Mouse (Mus musculus) embryonic stem cell, embryonic (primary cell): ENCODE data around the gene Mrps2.

Experiments used
- CTCF ChIA-PET, 4 experiments: fragments of 300-600 bp in 2 of 4; fragments of 350-600 bp in 2 of 4; sonication (Branson Sonifier 250); formaldehyde crosslinking; loops; one replicate each; lab custom pipeline; 2022; ENCODE audit warnings: inconsistent platforms in 2 of 4; lab: Charles Lee
- POLR2A ChIA-PET, 4 experiments: fragments of 300-600 bp in 2 of 4; fragments of 350-600 bp in 2 of 4; sonication (Branson Sonifier 250); formaldehyde crosslinking; loops; one replicate each; lab custom pipeline; 2022; ENCODE audit warnings: antibody characterized with exemption in 4 of 4, inconsistent platforms in 1 of 4; lab: Charles Lee

The Mrps2 gene

DNA sequence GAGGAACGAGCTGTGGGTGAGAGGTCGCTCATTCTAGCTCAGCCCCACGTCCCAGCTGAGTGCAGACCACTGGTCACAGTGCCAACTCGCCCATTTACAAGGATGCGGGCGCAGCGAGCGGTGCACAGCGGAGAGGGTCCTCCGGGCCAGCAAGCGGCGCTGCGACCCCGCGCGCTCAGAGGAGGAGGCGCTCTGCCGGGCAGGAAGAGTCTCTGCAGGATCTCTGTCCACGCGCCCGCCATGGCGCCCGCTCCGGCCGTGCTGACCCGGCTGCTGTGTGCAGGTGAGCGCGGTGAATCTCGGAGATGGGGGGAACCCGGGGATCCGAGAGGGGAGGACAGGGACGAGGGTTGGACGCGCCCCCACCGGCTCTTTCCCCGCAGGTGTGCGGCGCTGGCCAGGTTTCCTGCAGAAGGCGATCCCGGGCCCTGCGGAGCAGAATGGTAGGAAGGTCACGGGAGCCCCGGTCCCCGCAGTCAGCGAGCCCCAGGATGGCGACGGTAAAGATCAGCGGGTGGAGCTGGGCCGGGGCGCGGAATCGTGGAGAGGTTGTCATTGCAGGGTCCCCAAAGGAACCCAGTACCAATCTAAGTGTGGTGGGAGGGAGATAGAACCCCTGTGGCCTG is at the start of gene Mrps2:
Gene Mrps2, plus strand, starts transcription at position 207 of the 626 bp plus-strand sequence.
- CTCF ChIA-PET = interaction anchor here in 2 of 4 experiments (0.5 to 1.9 kb wide), 5 partner anchors 10 to 264 kb away, joined by 3 to 6 read pairs (median 4); partner anchors contain the start of gene Gtf3c5 (in 1 of the 2)
- POLR2A ChIA-PET = interaction anchor here in 3 of 4 experiments (0.6 to 2.0 kb wide), 13 partner anchors 9 to 261 kb away, joined by 3 to 5 read pairs (median 4); partner anchors contain the start of genes Ralgds (in 2 of the 3) and Gbgt1 (in 1 of the 3)

DNA sequence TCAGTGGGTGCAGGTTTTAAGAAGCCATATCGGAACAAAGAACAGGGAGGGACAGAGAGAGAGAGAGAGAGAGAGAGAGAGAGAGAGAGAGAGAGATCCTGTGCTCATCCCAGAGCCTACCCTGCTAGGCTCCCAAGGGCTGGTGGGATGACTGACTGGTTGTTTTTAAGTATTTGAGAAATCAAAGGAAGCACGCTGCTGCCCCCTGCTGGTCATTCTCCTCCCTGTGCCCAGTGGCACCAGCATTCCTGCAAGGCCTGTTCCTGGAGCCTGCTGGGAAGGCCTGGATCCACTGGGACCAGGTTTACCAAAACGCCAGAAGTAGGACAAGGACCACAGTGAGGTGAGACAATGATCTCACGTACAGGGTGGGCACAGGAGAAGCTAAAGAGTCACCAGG is 48.0 kb upstream of the Mrps2 start:
- CTCF ChIA-PET = interaction anchor here (0.6 to 2.8 kb wide), 20 partner anchors 15 to 1011 kb away, joined by 3 to 53 read pairs (median 5); no protein-coding TSS in a partner anchor
- POLR2A ChIA-PET = interaction anchor here in 3 of 4 experiments (0.7 to 1.4 kb wide), 4 partner anchors 11 to 213 kb away, joined by 3 to 4 read pairs (median 3); no protein-coding TSS in a partner anchor

DNA sequence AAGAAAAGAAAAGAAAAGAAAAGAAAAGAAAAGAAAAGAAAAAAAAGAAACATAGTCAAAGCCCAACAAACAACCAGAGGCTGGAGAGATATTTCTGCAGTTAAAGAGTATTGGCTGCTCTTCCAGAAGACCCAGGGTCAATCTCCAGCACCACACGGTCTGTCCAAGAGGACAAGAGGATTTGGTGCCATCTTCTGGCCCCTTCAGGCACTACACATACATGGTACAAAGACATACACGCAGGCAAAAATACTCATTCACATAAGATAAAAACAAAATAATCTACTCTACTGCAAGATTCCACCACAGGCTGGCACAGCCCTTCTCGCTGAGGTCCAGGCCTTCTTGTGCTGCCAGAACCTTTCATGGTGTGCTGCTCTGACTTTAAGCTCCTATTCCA is 44.7 kb upstream of the Mrps2 start:
- CTCF ChIA-PET = interaction anchor here in 2 of 4 experiments (0.7 to 1.0 kb wide), 3 partner anchors 7 to 1228 kb away, joined by 3 to 5 read pairs (median 3); no protein-coding TSS in a partner anchor
- POLR2A ChIA-PET = interaction anchor here in 2 of 4 experiments (0.6 to 1.9 kb wide), 5 partner anchors 32 to 217 kb away, joined by 3 to 5 read pairs (median 3); partner anchors contain the start of gene Mrps2 (in 1 of the 2)

DNA sequence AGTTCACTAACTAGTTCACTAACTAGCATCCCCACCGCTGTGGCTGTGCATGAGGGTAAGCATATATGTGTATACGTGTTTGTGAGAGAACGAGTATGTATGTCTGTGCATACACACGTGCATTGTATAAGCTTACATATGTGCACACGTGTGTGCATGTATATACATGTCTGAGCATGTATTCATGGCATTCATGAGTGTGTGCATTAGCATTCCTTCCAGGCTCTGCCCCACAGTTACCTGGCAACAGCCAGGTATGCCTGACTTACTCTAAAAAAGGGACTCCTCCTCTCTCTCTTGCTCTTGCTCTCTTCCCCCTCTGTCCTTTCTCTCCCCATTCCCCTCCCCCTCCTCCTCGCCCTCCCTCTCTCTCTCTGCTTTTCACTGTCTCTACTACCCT is 40.6 kb upstream of the Mrps2 start:
- CTCF ChIA-PET = no interaction called here
- POLR2A ChIA-PET = no interaction called here

DNA sequence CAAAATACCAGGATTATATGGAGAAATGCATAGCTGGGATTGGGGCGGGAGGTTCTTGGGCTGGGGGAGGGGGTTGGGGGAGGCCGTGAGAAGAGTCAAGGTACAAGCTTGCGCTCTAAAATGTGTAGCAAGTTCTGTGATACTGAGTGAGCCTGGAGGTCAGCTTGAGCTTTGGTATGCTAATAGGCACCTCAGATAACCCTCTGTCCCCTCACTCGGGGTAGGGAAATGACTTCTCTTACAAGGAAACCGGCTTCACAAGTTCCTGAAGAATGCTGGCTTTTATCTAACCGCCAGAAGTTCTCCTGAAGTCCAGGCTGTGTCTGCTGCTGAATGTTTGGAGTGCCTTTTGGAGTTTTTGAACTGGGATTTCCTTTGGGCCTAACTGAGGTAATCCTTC is 37.0 kb upstream of the Mrps2 start:
- CTCF ChIA-PET = interaction anchor here in 1 of 4 experiments (0.6 to 0.9 kb wide), 3 partner anchors 8 to 327 kb away, joined by 3 to 5 read pairs (median 3); no protein-coding TSS in a partner anchor
- POLR2A ChIA-PET = interaction anchor here in 3 of 4 experiments (0.6 to 1.6 kb wide), 5 partner anchors 10 to 222 kb away, joined by 3 to 4 read pairs (median 3); partner anchors contain the start of gene 1700007K13Rik (in 1 of the 3)

DNA sequence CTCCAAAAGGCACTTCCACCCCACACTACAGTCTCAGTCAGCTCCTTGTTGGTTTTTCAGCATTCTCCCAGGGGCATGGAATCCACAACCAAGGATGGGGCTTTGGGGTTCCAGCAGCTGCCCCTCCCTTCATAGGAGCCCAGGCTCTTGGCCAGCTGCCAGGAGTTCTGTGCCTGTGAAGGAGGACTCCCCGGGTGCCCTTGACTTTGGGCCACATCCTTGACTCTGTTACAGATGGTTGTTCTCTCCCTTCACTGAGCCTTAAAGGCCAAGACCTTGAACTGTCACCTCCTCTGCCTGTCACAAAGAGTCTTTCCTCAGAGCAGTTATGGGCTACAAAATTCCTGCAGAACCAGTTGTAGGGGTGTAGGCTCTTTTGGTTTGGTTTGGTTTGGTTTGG is 35.1 kb upstream of the Mrps2 start:
- CTCF ChIA-PET = interaction anchor here in 1 of 4 experiments (0.6 kb wide), 1 partner anchor 34 kb away, joined by 3 read pairs; no protein-coding TSS in a partner anchor
- POLR2A ChIA-PET = interaction anchor here in 2 of 4 experiments (0.6 to 1.9 kb wide), 6 partner anchors 14 to 78 kb away, joined by 3 to 6 read pairs (median 4); partner anchors contain the start of gene Ppp1r26 (in 1 of the 2)

DNA sequence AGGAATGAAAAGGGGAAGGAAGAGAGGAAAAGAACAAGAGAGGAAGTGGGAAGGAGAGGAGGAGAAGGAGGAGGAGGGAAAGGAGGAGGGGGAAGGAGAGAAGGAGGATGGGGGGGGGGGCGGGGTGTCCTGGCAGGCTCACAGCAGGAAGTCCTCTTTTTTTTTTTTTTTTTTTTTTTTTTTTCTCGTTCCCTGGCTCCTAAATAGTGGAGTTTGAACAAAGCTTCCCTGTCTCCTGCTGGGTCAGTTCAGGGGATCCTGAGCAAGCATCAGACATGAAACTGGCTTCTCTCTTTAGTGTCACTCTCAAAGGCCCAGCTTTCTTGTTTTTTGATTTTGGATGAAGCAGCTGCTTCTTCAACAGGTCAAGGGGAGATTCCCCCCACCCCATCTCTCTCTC is 34.4 kb upstream of the Mrps2 start:
- POLR2A ChIA-PET = interaction anchor here in 2 of 4 experiments (0.6 to 1.9 kb wide), 6 partner anchors 15 to 837 kb away, joined by 3 to 7 read pairs (median 4); no protein-coding TSS in a partner anchor
- CTCF ChIA-PET = interaction anchor here in 2 of 4 experiments (0.6 to 0.8 kb wide), 3 partner anchors 15 to 829 kb away, joined by 4 read pairs; no protein-coding TSS in a partner anchor

DNA sequence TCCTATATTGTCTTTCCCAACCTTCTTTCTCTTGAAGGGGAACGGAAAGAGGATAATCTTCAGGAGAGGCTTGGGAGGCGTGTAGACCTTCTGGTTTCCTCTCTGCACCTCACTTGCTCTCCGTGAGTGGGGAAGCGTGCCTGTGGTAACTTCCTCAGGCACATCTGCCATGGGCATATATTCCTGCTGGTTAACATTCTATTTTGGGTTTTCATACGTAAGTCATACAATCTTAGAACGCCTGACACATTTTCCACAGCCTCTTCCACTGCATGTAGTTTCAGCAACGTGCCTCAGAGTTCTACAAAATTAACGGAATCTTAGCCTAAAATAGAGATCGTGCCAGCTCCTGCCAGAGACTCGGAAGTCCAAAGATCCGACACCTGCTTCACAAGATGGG is 32.5 kb upstream of the Mrps2 start:
- ChIA-PET POLR2A (interaction anchor here (0.7 to 1.6 kb wide), 5 partner anchors 11 to 43 kb away, joined by 3 to 7 read pairs (median 5); partner anchors contain the start of gene Ppp1r26 (in 2 of the 4)), CTCF (interaction anchor here in 2 of 4 experiments (0.6 to 1.9 kb wide), 5 partner anchors 16 to 535 kb away, joined by 3 to 5 read pairs (median 5); no protein-coding TSS in a partner anchor)

DNA sequence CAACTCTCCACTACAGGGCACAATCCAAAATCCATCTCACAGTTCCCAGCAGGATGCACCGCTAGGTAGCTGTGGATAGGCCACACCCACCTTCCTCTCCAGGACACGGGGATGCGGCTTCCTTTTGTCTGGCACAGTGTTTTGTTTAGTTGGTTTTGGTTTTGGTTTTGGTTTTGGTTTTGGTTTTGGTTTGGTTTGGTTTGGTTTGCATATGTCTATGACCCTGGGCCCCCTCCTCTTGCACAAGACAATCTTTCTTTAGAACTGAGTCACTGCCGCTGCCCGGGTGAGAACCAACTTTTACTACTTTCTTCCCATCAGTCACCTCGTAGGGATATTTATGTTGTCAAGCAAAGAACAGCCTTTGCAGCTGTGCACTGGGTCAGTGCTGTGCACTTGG is 27.0 kb upstream of the Mrps2 start:
- ChIA-PET POLR2A (interaction anchor here in 1 of 4 experiments (1.6 kb wide), 1 partner anchor 935 kb away, joined by 3 read pairs; no protein-coding TSS in a partner anchor), CTCF (interaction anchor here in 1 of 4 experiments (1.8 kb wide), 1 partner anchor 23 kb away, joined by 5 read pairs; no protein-coding TSS in a partner anchor)

DNA sequence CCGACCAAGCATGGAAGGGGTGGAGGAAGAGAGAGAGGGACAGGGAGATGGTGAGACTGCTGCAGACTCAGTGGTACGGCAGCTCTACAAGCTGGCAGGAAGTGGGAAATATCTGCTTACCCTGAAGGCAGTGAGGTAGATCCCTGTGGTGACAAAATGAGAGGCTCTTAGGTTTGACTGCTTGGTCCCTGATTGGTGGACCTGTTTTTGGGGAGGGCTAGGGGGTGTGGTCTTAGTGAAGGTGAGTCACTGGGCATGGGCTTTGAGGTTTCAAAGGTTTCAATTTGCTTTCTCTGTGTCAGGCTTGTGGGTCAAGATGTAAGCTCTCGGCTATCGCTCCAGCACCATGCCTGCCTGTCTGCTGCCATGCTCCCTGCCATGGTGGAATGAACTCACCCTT is 22.8 kb upstream of the Mrps2 start:
- CTCF ChIA-PET = interaction anchor here in 1 of 4 experiments (1.5 kb wide), 1 partner anchor 25 kb away, joined by 5 read pairs; no protein-coding TSS in a partner anchor
- POLR2A ChIA-PET = interaction anchor here in 3 of 4 experiments (0.7 to 2.4 kb wide), 6 partner anchors 11 to 76 kb away, joined by 3 to 9 read pairs (median 4); partner anchors contain the start of gene 1700007K13Rik (in 1 of the 3)

DNA sequence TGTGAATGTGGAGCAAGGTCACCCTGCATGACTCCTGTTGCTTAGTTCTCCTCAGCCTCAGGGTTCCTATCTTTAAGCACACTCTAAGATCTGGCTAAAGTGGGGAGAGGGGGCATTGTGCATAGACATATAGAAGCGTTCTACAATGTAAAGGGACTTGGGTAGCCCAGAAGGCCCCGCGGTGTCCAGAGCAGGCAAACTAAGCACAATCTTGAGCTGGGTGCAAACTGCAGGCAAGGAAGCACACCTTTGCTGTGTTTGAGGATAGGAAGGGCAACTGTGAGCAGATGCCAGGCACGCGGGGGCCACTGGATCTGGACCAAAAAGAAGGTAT is 21.7 kb upstream of the Mrps2 start:
- ChIA-PET POLR2A (interaction anchor here (0.8 to 2.4 kb wide), 10 partner anchors 9 to 241 kb away, joined by 3 to 9 read pairs (median 4); no protein-coding TSS in a partner anchor), CTCF (interaction anchor here (0.5 to 2.9 kb wide), 9 partner anchors 18 to 176 kb away, joined by 3 to 17 read pairs (median 5); partner anchors contain the start of genes Gfi1b (in 1 of the 4) and Gtf3c5 (in 1 of the 4))

DNA sequence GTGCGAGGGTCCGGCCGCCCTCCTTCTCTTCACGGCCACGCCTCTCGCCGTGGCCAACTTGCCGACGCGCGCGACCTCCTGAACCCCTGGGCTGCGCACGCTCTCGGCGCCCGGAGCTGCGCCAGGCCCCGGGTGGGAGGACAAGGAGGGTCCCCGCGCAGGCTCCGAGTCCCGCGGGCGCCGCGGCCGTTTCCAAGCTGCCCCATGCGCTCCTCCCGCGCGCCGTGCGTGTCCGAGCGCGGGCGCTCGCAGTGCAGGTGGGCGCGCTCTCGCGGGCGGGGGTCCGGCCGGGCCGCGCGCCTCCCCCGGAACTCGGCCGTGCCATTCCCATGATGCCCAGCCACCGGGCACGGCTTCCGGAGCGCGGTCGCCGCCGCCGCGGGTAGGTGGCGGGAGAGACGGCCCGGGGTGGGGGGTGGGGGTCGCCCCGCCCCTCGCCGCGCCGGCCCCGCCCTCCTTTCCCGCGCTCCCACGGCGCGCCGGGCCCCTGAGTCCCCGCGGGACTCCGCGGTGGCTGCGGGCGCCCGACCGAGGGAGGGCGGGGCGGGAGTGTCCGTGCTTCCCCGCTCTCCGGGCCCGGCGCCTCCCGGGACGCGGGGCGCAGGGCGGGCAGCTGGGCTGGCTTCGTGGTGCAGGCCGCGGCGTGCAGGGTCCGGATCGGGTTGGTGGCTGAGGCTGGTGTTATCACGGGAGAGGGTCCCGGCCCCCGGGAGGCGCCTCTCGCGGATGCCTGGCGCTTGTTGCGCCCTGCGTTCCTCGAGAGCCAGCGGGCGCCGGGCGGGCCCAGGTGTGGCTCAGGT is 21.2 kb upstream of the Mrps2 start, which contains the start of gene Ppp1r26:
Gene Ppp1r26, plus strand, starts transcription at position 286 of the 800 bp plus-strand sequence.
- ChIA-PET POLR2A (interaction anchor here (0.6 to 2.4 kb wide), 10 partner anchors 9 to 250 kb away, joined by 3 to 9 read pairs (median 4); no protein-coding TSS in a partner anchor), CTCF (interaction anchor here (0.5 to 2.9 kb wide), 9 partner anchors 17 to 175 kb away, joined by 3 to 17 read pairs (median 5); partner anchors contain the start of genes Gfi1b (in 1 of the 4) and Gtf3c5 (in 1 of the 4))

DNA sequence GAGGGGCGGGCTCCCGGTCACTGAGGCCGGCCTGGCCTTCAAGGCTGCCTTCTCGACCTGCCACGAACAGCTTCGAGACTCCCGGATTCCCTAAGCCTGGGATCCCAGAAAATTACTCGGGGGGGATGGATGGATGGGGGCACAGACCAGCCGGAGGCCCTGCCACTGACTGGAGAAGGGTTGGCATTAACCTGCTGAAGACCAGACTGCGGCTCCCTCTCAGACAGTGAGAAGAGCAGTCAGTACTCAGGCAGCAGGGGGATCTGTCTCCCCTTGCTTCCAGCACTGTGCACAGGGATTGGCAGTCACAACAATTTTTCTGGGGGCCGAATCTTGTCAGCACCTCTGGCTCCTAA is 20.6 kb upstream of the Mrps2 start:
- ChIA-PET POLR2A (interaction anchor here in 3 of 4 experiments (0.6 to 2.4 kb wide), 6 partner anchors 8 to 251 kb away, joined by 3 to 9 read pairs (median 4); no protein-coding TSS in a partner anchor), CTCF (interaction anchor here in 3 of 4 experiments (0.6 to 2.9 kb wide), 6 partner anchors 13 to 174 kb away, joined by 3 to 17 read pairs (median 4); partner anchors contain the start of genes Gfi1b (in 1 of the 3) and Ralgds (in 1 of the 3))

DNA sequence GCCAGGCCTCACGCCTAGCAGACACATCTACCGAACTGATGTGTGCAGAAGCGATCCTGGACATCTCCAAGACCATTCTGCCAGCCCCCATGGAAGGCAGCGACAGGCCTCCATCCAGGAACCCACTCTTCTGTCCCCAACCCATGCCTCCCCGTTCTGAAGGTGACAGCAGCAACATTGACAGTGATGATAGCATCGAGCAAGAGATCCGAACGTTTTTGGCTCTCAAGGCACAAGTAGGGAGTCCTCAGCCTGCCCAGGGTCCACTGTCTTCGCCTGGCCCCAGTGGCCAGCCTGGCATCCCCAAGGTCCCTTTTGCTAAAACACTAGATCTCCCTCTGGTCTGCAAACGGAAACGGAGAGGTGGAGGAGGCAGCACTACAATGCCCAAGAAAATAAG is 16.2 kb upstream of the Mrps2 start:
- ChIA-PET CTCF (interaction anchor here in 3 of 4 experiments (0.5 to 2.2 kb wide), 4 partner anchors 12 to 31 kb away, joined by 4 to 10 read pairs (median 5); no protein-coding TSS in a partner anchor), POLR2A (no interaction called here)

DNA sequence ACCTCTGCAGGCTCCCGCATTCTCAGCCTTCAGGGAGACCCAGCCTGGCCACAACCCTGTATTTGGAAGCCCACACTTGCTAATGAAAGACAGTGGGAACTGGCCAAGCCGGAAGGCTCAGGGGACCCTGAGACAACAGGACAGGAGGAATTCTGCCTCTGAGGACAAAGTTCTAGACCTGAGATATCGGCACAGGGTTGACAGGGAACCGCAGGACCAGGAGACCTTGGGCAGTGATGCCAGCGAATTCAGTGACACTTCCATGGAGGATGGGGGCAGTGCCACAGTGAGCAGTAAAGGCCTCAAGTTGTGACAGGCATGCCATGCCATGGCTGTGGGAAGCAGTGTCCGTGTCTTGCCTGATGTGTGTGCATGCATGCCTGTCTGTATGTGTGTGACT is 14.3 kb upstream of the Mrps2 start:
- ChIA-PET CTCF (no interaction called here), POLR2A (interaction anchor here in 1 of 4 experiments (0.5 kb wide), 1 partner anchor 1012 kb away, joined by 4 read pairs; the partner anchor contains the start of gene Brd3os)

DNA sequence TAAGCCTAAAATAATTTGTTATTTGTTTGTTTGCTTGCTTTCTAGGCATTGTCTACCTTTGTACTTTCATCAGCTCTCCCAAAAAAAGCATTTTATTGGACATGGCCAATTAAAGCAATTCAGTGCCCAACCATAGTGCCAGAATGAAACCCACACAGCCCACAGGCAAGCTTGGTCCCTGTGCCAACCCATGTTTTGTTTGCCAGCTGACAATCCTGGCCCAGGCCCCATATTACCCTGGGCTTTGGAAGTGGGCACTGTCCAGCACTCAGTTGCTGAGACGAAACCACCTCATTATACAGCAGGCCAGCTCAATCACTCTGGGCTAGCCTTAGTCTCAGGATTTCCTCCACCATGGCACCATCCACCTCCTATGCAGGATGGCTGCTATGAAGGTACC is 11.2 kb upstream of the Mrps2 start:
- ChIA-PET CTCF (interaction anchor here in 2 of 4 experiments (0.6 to 2.4 kb wide), 2 partner anchors 7 to 1277 kb away, joined by 3 to 9 read pairs; no protein-coding TSS in a partner anchor), POLR2A (interaction anchor here in 2 of 4 experiments (1.5 to 2.2 kb wide), 3 partner anchors 8 to 27 kb away, joined by 4 to 15 read pairs (median 9); partner anchors contain the start of genes 1700007K13Rik (in 1 of the 2) and Ppp1r26 (in 1 of the 2))
